Mouse (Mus musculus) limb, embryonic 12.5 days (tissue): ENCODE data around the gene Krtap28-10. TPM values are rescaled to one million over a fixed set of nuclear protein-coding genes. Genes with fewer than 3 reads are reported as not detected.
"Not testable (repeated sequence)": the region's sequence is repeated elsewhere in the genome, so short reads cannot be mapped to it uniquely, and the experiment has no call there.

Experiments used
- ATAC-seq: fragments of 200-750 bp; cut with Nextera tagmentation; 2 replicates; pipeline ENCODE4 v1.8.0; 2017; ENCODE audit warnings: low read depth, moderate TSS enrichment; ENCODE audit not compliant: insufficient number of reproducible peaks, insufficient read depth, low FRiP score, low TSS enrichment
- H3K27ac ChIP-seq: fragments of 300-500 bp; sonication (generic); 2 replicates; pipeline ENCODE4 v1.5.1; 2016; ENCODE audit warnings: mild to moderate bottlenecking, moderate library complexity
- H3K27me3 ChIP-seq: fragments of 300-500 bp; sonication (generic); 2 replicates; pipeline ENCODE4 v1.6.1; 2016; ENCODE audit warnings: mild to moderate bottlenecking, moderate library complexity
- H3K36me3 ChIP-seq: fragments of 300-500 bp; sonication (generic); 2 replicates; pipeline ENCODE4 v1.6.1; 2016; ENCODE audit warnings: mild to moderate bottlenecking, moderate library complexity
- H3K4me1 ChIP-seq: fragments of 300-500 bp; sonication (generic); replicated peaks from 2 replicates; pipeline ENCODE4 v1.6.1; 2016
- H3K4me2 ChIP-seq: fragments of 300-500 bp; sonication (generic); 2 replicates; pipeline ENCODE4 v1.6.1; 2016; ENCODE audit warnings: mild to moderate bottlenecking, moderate library complexity
- H3K4me3 ChIP-seq: fragments of 300-500 bp; sonication (generic); replicated peaks from 2 replicates; pipeline ENCODE4 v1.5.1; 2016; ENCODE audit warnings: mild to moderate bottlenecking
- H3K9ac ChIP-seq: fragments of 300-500 bp; sonication (generic); replicated peaks from 2 replicates; pipeline ENCODE4 v1.6.1; 2016; ENCODE audit warnings: mild to moderate bottlenecking, moderate library complexity
- H3K9me3 ChIP-seq: fragments of 300-500 bp; sonication (generic); 2 replicates; pipeline ENCODE4 v1.6.1; 2016; ENCODE audit warnings: mild to moderate bottlenecking, moderate library complexity
- WGBS: fragments of 180-500 bp; shearing (Covaris S2); methylation state at CpG from one replicate; pipeline ENCODE4 v1.1.7; 2016; 5-methylcytosine and 5-hydroxymethylcytosine counted together
- polyA plus RNA-seq: library from polyadenylated mRNA; unstranded; fragments of >200 nt; fragmentation: Nextera tagmentation; extraction: Ambion mirVana; gene quantifications from 2 replicates; pipeline ENCODE4 v1.2.1, GENCODE M21; 2016

Krtap28-10 gene
- polyA plus RNA-seq, 1 experiment from 2014 or later = not detected

DNA sequence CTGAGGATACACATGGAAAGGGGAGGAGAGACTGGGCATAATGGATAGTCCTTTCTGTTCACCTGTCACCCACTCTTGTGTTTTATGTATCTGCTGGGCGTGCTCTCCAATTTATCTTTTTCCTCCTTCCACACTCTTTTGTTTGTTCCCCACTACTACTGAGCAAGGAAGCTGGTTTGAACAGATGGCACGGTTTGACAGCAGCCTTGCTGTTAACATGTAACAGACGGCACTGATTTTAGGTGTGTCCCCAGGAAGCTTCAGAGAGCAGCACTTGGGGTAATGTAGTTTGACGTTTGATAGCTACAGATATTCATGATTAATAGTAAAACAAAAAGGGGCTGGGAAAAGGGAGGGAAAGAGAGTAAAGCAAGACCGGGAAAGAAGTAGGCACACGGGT, 34.8 kb downstream of the Krtap28-10 start:
- no peak overlapping the region for H3K4me3 ChIP-seq
- WGBS = 77% methylated on average over 6 of the region's 6 CpGs
- no peaks in the 10 kb centered on the region for H3K27me3 ChIP-seq
- H3K9ac ChIP-seq = no peak overlapping the region
- H3K36me3 ChIP-seq = no peaks in the 10 kb centered on the region
- no peaks in the 10 kb centered on the region for H3K9me3 ChIP-seq
- no peak for ATAC-seq
- no peak overlapping the region for H3K27ac ChIP-seq
- no peak overlapping the region for H3K4me2 ChIP-seq
- no peaks in the 10 kb centered on the region for H3K4me1 ChIP-seq

GRCm38 (mm10) chr1:83006218-83007179, 35.8 kb downstream of the Krtap28-10 start:
- no peaks in the 10 kb centered on the region for H3K36me3 ChIP-seq
- H3K9ac ChIP-seq = no peak overlapping the region
- H3K4me1 ChIP-seq = no peaks in the 10 kb centered on the region
- WGBS = 85% methylated on average over 8 of the region's 8 CpGs
- no peak overlapping the region for H3K4me3 ChIP-seq
- no peaks in the 10 kb centered on the region for H3K9me3 ChIP-seq
- no peaks in the 10 kb centered on the region for H3K27me3 ChIP-seq
- H3K4me2 ChIP-seq = no peak overlapping the region
- ATAC-seq = no peak
- no peak overlapping the region for H3K27ac ChIP-seq

- not testable (repeated sequence) for ATAC-seq, H3K27me3 ChIP-seq, H3K36me3 ChIP-seq, H3K27ac ChIP-seq, H3K4me1 ChIP-seq, H3K9me3 ChIP-seq, H3K9ac ChIP-seq, H3K4me3 ChIP-seq, H3K4me2 ChIP-seq
- WGBS = 94% methylated on average over 9 of the region's 9 CpGs
Measured at GRCm38 (mm10) chr1:83000306-83000705, 42.0 kb downstream of the Krtap28-10 start, which contains the start of gene Gm47959. Gene Gm47959 (plus strand): TSS chr1:83000548.

- 79% methylated on average over 3 of the region's 3 CpGs for WGBS
- no peaks in the 10 kb centered on the region for H3K9me3 ChIP-seq
- H3K27ac ChIP-seq = no peak overlapping the region
Measured at GRCm38 (mm10) chr1:82993947-82994346, 48.3 kb downstream of the Krtap28-10 start.

DNA sequence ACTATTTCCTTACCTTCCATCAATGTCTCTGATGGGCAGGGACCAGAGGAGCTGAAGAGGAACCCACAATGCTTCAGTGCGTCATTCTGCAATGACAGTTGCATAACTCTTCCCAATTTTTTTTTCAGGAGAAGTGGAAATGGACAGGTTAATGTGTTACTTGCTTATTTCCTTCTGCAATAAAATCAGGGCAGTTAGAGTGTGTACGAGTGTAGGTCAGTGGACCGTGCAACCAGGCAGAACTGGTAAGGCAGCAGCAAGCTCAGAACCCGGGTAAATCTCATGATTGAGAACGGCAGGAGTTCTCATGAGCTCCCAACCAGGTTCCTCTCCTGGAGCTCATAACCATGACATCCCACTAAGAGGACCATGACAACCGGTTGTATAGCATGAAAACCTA, 50.2 kb downstream of the Krtap28-10 start:
- Histone ChIP-seq H3K27me3 (no peaks in the 10 kb centered on the region), H3K4me3 (no peak overlapping the region), H3K4me1 (no peaks in the 10 kb centered on the region), H3K36me3 (no peaks in the 10 kb centered on the region), H3K9ac (no peak overlapping the region), H3K4me2 (no peak overlapping the region), H3K27ac (no peak overlapping the region), H3K9me3 (no peaks in the 10 kb centered on the region)
- whole genome bisulfite sequencing = 86% methylated on average over 6 of the region's 6 CpGs
- no peak for ATAC-seq

More at GRCm38 (mm10) chr1:82993947-82994346, 48.3 kb downstream of the Krtap28-10 start:
- H3K4me2 ChIP-seq = no peak overlapping the region
- H3K4me3 ChIP-seq = no peak overlapping the region
- no peaks in the 10 kb centered on the region for H3K4me1 ChIP-seq
- no peaks in the 10 kb centered on the region for H3K27me3 ChIP-seq
- no peak for ATAC-seq
- H3K9ac ChIP-seq = no peak overlapping the region
- no peaks in the 10 kb centered on the region for H3K36me3 ChIP-seq

DNA sequence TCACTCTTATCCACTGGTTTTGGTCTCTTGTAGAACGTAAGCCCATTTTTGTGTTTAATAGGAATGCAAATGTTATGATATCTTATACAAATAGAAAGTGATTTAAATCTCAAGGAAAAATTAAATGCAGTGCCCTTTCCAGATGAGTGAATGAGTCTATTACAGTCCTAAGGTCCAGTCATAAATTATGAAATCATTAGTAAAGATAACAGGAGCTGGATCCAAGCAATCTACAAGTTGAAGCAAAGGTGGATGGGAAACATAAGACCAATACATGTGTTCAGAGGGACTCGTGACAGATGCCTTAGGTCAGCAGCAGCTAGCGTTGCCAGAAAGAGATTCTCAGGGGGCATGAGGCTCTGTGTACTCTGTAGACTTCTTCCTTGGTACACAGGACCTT, 50.7 kb downstream of the Krtap28-10 start:
- Histone ChIP-seq H3K9ac (no peak overlapping the region), H3K4me1 (no peaks in the 10 kb centered on the region), H3K4me2 (no peak overlapping the region), H3K4me3 (no peak overlapping the region), H3K9me3 (no peaks in the 10 kb centered on the region), H3K36me3 (no peaks in the 10 kb centered on the region), H3K27me3 (no peaks in the 10 kb centered on the region), H3K27ac (no peak overlapping the region)
- WGBS = 83% methylated on average over 3 of the region's 3 CpGs
- no peak for ATAC-seq

Other genes with a start within 250 kb of the Krtap28-10 start
- 35.9 and 37.6 TPM in 2 replicates for gene Agfg1, start 203.0 kb downstream of the Krtap28-10 start, polyA plus RNA-seq
- not detected in 2 replicates for gene A030005L19Rik, start 129.2 kb downstream of the Krtap28-10 start, polyA plus RNA-seq
- gene A030014E15Rik, start 117.6 kb downstream of the Krtap28-10 start, polyA plus RNA-seq = not detected in 2 replicates
- not detected in 2 replicates for gene Gm6217, start 111.1 kb downstream of the Krtap28-10 start, polyA plus RNA-seq
- not detected in 2 replicates for gene A030003K21Rik, start 99.1 kb downstream of the Krtap28-10 start, polyA plus RNA-seq
- gene Gm7544, start 86.5 kb downstream of the Krtap28-10 start, polyA plus RNA-seq = not detected in 2 replicates
- not detected in 2 replicates for gene Gm47955, start 82.2 kb downstream of the Krtap28-10 start, polyA plus RNA-seq
- gene Gm47959, start 41.9 kb downstream of the Krtap28-10 start, polyA plus RNA-seq = not detected in 2 replicates
- 0.19 and 0.44 TPM in 2 replicates for gene Slc19a3, start 4.0 kb downstream of the Krtap28-10 start, polyA plus RNA-seq
- not detected in 2 replicates for gene Gm47969, start 2.5 kb upstream of the Krtap28-10 start, polyA plus RNA-seq
- gene A030005K14Rik, start 16.9 kb upstream of the Krtap28-10 start, polyA plus RNA-seq = not detected in 2 replicates
- gene Krtap28-13, start 18.4 kb upstream of the Krtap28-10 start, polyA plus RNA-seq = not detected in 2 replicates
- gene Ccl20, start 74.3 kb upstream of the Krtap28-10 start, polyA plus RNA-seq = not detected in 2 replicates
- gene Daw1, start 117.3 kb upstream of the Krtap28-10 start, polyA plus RNA-seq = not detected in 2 replicates